Mouse (Mus musculus) MEL (cell line): ENCODE data around the gene Dusp15.

ENCODE experiments used
- CHD1 ChIP-seq: IDR thresholded peaks from 2 replicates; pipeline ENCODE4 v1.6.1; 2012; ENCODE audit warnings: low read depth, mild to moderate bottlenecking, inconsistent platforms, low read length, improper control_type of control experiment
- CTCF ChIP-seq, 3 experiments: IDR thresholded peaks in 2 of 3; conservative IDR thresholded peaks in 1 of 3; 2 replicates each; pipeline ENCODE4 v1.5.1; 2011 to 2012; ENCODE audit warnings: low read length in 3 of 3, low read depth in 2 of 3, mild to moderate bottlenecking in 2 of 3, improper control_type of control experiment in 1 of 3, inconsistent platforms in 1 of 3, mixed read lengths in 1 of 3, moderate library complexity in 1 of 3; ENCODE audit not compliant: control insufficient read depth in 1 of 3, insufficient read depth in 1 of 3, poor library complexity in 1 of 3, severe bottlenecking in 1 of 3
- EP300 ChIP-seq, 2 experiments: IDR thresholded peaks; 2 replicates each; pipeline ENCODE4 v1.6.1; 2011; ENCODE audit warnings: improper control_type of control experiment in 2 of 2, low read length in 2 of 2, low read depth in 1 of 2, mild to moderate bottlenecking in 1 of 2
- GATA1 ChIP-seq: IDR thresholded peaks from 2 replicates; pipeline ENCODE4 v1.6.1; 2011; ENCODE audit warnings: low read depth, low read length, improper control_type of control experiment
- HCFC1 ChIP-seq: IDR thresholded peaks from 2 replicates; pipeline ENCODE4 v1.6.1; 2012; ENCODE audit warnings: low read depth, mild to moderate bottlenecking, inconsistent platforms, low read length, improper control_type of control experiment, moderate library complexity
- POLR2A ChIP-seq, 2 experiments: IDR thresholded peaks; 2 replicates each; pipeline ENCODE4 v1.6.1; 2011 to 2012; ENCODE audit warnings: low read length in 2 of 2, mild to moderate bottlenecking in 2 of 2, control low read depth in 1 of 2, improper control_type of control experiment in 1 of 2, low read depth in 1 of 2, moderate library complexity in 1 of 2; ENCODE audit not compliant: control insufficient read depth in 1 of 2, insufficient read depth in 1 of 2, poor library complexity in 1 of 2
- TCF12 ChIP-seq: IDR thresholded peaks from 2 replicates; pipeline ENCODE4 v1.6.1; 2014; ENCODE audit warnings: low read depth, mild to moderate bottlenecking, inconsistent platforms, low read length, improper control_type of control experiment, moderate library complexity
- ZC3H11A ChIP-seq: IDR thresholded peaks from 2 replicates; pipeline ENCODE4 v1.6.1; 2012; ENCODE audit warnings: low read depth, mild to moderate bottlenecking, inconsistent platforms, low read length, improper control_type of control experiment
- ZMIZ1 ChIP-seq: IDR thresholded peaks from 2 replicates; pipeline ENCODE4 v1.6.1; 2012; ENCODE audit warnings: low read depth, mild to moderate bottlenecking, inconsistent platforms, low read length, improper control_type of control experiment, moderate library complexity

GRCm38 (mm10) chr2:152950358-152951064, 987 bp downstream of the Dusp15 start:
- no peak for TF ChIP-seq CTCF (IDR thresholded peaks at IDR 0.05 in 2 of 3, conservative IDR thresholded peaks at IDR 0.05 in 1 of 3; ENCODE audit: control insufficient read depth in 1 of 3, insufficient read depth in 1 of 3, low read depth in 2 of 3, low read length in 3 of 3, poor library complexity in 1 of 3, severe bottlenecking in 1 of 3)
- no peak for TF ChIP-seq GATA1
- TF ChIP-seq ZC3H11A, result no peak
- no peak for TF ChIP-seq ZMIZ1
- TF ChIP-seq HCFC1, result no peak
- TF ChIP-seq TCF12, result no peak
- TF ChIP-seq EP300 (IDR thresholded peaks at IDR 0.05; ENCODE audit: low read depth in 1 of 2, low read length in 2 of 2), result no peak
- no peak for TF ChIP-seq CHD1
- no peak for TF ChIP-seq POLR2A (IDR thresholded peaks at IDR 0.05; ENCODE audit: control insufficient read depth in 1 of 2, insufficient read depth in 1 of 2, low read depth in 1 of 2, low read length in 2 of 2, poor library complexity in 1 of 2)
